Mouse (Mus musculus) mesoderm, embryonic 11.5 days (tissue): ENCODE results near the gene Wdr90.
"Not testable (repeated sequence)": the region's sequence is repeated elsewhere in the genome, so short reads cannot be mapped to it uniquely, and the experiment has no call there.

Source experiments
- DNase-seq: peaks from one replicate; pipeline ENCODE4 v3.0.0-alpha.2; 2012; ENCODE audit warnings: low read depth, low spot score

Wdr90 gene

DNA sequence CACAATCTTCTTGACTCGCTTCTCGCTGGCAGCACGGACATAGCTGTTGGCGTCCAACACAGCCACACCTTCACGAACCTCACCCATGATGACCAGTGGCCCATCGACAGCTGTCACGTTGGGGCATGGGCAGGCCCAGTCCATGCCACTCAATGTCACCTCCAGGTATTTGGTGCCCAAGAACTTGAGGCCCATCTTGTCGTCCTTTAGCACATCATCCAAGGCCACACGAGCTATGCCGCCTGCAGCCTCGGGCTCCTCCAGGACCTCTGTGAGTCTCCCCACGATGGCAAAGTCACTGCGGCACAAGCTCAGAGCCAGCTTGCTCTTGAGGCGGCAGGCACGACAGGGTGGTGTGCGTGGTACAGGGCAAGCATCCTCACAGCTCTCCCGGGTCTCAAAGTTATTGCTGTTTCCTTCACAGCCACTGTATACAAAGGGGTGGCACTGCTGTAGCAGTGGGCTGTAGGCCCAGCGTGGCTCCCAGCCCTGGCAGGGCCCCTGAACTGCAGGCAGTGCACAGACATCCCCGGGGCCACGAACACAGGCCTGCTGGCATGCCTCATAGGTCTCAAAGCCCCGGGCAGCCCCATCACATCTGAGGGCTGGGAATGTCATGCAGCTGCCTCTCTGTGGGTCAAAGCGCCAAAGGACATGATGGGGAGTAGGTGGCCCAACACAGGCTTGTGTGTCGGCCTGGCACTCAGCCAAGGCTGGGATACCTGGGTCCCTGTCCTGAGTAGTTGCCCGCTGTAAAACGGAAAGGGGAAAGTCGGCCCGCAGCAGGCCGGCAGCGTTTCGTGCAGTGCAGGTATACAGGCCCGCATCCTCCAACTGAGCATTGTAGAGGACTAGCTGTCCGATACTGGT lies 16.7 kb upstream of the Wdr90 start:
- no peak for DNase-seq

DNA sequence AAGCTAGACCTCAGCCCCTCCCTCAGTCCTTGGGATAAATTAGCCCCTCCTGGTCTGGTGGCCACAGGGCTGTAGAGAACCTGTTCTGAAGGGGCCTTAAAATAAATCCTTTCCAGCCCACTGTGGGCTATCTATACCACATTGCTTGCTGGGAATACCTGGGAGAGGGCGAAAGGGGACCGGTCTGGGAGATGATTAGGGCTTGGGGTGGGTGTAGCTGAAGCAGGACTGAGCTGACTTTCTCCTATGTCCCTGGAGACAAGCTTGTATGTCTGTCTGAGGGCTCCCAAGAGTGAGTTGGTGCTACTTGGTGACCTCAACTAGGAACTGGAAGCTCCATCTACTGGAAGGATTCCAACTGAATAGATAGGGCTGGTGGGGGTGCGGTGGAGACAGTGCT lies 15.7 kb upstream of the Wdr90 start:
- no peak for DNase-seq

DNA sequence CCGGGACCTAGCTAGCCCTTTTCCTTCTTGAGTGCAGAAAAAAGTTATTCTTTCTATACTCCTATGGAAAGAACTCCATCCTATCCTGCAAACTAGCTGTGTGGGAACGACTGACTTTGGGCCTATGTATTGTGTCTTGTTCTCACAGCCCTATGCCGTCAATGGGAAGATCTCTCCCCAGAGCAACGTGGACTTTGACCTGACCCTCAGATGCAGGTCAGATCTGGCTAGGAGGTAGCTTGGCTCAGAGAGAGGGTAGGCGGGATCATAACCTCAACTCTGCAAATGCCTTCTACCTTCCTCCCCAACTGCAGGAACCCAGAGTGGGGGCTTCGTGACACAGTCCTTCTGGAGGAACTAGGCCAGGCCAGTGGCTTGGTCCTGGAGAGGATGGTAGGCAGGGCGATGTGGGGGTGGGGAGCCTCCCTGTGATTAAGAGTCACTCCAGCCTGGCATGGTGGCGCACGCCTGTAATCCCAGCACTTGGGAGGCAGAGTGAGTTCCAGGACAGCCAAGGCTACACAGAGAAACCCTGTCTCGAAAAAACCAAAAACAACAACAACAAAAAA lies 15.1 kb upstream of the Wdr90 start:
- DNase-seq, result no peak

DNA sequence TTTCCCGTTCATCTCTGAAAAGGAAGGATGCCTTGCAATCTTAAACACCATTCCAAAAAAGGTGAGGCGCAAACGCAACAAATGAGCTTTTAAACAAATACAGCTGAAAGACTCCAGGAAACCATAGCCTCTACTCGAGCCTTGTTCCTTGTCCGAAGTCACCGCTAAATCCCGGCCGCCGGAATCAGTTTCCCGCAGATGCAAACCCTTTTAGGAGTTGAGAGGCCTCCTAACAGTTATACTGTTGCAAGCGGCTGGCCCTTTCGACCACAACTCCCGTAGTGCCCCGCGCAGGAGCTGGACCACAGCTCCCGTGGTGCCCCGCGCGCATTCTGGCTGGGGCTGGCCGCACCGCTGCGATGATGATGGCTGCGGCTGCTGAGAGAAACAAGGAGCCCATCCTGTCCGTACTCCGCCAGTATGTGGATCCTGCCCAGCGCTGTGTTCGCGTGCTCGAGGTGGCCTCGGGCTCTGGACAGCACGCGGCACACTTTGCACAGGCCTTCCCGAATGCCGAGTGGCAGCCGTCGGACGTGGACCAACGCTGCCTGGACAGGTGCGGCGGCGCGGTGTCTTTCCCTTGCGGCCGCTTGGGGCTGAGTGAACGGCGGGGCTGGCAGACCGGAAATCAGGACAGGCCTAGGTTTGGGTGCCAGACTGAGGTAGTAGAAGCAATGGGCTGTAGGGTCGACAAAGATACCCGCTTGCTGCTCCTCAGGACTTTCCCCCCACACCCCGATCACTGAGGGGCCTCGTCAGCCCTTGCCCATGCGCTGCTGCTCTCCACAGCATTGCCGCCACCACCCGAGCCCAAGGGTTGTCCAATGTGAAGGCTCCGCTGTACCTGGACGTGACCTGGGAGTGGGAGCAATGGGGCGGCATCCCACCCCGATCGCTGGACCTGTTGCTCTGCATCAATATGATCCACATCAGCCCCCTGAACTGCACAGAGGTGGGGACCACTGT lies 14.2 kb upstream of the Wdr90 start:
- peak; percentile 86 for DNase-seq

DNA sequence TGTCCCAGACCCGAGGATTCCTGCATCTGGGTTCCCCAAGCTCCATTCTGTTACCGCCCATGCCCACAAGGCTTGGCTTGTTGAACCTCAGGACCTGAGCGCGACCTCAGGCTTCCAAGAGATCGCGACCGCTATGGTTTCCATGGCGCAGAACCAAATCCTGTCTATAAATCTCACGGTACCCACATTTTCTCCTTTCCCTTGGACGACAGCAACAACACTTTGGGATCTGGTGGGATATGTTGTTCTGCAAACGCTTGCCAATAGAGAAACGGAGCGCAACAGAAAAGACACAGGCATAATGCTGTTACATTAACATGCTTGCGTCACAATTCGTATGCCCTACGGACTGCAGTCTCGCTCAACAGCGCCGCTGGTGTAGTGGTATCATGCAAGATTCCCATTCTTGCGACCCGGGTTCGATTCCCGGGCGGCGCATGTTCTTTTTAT lies 13.4 kb upstream of the Wdr90 start, which contains the start of gene Mettl26:
TSS of gene Mettl26 (plus strand) at position 354 of the 450 bp plus-strand sequence.
- DNase-seq, result peak; percentile 92

DNA sequence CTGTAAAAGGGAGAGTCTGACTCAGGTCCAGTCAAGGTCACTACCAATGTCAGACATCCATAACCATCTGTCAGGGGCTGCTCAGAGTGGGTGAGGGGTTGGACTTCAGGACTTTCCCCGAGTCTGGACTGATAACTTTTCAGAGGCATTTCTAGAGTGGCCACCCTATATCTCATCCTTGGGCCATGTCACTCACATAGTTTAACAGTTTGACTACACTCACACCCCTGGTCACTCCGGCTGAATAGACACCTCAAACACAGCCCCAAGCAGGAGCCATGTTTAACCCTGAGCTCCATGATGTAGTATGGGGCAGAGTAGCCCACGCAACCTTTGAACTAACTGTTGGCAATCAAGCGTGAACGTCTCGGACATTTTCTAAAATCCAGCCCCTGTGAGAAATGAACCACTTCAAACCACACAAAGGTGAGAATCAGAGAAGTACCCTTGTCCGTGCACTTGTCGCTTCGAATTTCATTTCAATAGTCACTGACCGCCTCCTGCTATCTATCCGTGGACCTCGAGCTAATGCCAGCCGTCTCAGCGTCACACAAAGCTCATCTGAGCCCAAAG lies 12.9 kb upstream of the Wdr90 start:
- no peak for DNase-seq

DNA sequence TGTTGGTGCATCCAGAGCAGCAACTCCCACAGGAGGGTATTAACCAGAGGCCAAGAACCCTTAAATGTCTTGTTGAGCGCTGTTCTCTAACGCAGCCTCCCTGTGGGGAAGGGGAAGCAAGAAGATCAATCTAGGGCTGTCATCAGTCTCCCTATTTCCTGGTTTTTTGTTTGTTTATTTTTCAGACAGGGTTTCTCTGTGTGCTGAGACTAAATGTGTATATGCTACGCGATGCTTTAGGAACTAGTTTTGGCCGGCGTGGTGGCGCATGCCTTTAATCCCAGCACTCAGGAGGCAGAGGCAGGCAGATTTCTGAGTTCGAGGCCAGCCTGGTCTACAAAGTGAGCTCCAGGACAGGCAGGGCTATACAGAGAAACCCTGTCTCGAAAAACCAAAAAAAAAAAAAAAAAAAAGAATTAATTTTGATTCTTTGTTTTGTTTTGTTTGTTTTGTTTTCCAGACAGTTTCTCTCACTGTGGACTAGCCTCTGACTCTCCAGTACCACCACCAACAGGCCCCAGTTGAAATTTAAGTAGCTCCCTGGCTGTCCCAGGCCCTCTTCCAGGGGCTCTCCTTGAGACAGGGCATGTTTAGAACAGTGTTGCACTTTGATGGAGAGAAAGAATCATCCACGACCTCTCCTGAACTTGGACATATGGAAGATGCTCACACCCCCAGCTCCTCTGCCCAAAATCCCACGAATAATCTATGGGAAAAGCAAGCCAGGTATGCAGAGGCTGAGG lies 12.3 kb upstream of the Wdr90 start:
- no peak for DNase-seq

DNA sequence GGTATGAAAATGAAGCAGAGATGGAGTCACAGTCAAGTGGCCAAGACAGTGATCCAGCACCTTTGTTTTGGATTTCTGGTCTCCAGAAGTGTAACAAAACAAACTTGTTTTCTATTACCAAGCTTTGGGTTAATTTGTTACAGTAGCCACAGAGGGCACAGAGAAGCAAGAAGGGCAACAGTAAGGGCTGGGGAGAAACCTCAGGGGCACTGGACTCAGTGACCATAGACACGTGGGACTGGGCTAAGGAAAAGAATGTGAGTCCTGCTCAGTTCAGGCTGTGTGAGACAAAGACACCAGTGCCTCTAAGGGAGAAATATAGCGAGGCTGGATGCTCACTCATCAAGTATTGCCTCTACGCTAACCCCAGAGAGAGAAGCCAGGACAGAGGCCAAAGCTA lies 11.4 kb upstream of the Wdr90 start:
- no peak for DNase-seq

DNA sequence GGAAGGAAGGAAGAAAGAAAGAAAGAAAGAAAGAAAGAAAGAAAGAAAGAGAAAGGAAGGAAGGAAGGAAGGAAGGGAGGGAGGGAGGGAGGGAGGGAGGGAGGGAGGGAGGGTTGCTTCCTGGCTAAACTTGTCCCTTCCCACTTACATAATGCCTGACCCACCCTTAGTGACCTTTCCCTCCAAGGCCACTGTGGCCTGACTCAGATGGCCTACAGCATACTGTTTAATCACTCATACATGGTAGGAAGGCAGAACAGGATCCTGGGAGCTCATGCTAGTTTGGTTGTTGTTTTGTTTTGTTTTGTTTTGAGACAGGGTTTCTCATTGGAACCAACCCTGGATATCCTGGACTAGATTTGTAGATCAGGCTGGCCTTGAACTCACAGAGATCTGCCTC lies 10.3 kb upstream of the Wdr90 start:
- DNase-seq, result not testable (repeated sequence)

DNA sequence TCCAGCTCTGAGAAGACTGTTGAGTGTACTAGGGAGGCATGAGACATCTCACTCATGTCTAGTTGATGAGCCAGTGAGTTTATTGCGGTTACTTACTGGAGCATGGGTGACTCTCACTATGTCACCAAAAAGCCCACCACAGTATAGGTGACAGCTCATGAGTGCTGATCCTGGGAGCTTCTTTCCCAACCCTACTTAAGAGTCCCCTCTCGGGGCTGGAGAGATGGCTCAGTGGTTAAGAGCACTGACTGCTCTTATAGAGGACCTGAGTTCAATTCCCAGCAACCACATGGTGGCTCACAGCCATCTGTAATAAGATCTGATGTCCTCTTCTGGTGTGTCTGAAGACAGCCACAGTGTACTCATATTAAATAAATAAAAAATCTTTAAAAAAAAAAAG lies 8.7 kb upstream of the Wdr90 start:
- no peak for DNase-seq

DNA sequence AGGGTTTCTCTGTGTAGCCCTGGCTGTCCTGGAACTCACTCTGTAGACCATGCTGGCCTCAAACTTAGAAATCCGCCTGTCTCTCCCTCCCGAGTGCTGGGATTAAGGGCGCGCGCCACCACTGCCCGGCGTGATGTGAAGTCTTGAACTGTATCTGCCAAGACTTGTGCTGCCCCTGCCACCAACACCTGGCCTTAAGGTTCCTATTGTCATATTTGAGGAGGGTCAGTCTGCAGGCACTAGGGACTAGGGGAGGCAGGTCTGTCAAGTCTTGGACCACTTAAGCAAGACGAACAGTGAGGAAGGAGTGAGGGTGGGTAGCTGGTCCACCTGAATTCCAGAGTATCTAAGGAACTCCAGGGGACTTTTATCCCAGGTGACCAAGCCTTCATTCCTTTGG lies 8.2 kb upstream of the Wdr90 start:
- no peak for DNase-seq

DNA sequence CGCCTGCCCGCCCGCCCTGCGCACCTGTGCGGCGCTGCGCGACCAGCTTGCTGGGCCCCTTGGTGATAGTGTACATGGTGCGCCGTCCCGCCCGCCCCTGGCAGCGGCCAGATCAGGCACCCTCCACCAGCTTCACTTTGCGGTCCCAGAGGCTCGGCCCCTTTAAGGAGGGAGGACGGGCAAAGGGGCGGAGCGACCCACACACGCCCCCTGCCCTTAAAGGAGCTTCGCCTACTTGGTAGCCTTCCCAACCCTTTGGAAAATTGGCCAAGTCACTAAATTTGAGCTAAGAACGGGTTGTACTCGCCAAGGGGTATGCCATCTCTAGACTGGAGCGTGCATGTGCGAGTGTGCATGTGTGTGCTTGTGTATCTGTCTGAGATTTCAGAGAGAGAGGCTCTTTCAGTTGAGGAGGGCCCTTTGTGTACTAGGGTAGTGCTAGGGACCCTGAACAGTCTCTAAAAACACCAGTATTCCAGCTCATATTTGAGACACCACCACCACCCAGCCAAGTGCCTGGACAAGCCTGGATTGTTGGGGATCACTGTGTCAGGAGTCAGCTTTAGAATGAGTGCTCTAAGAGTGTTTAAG lies 7.4 kb upstream of the Wdr90 start, which contains the start of gene Mcrip2:
TSS of gene Mcrip2 (minus strand) at position 164 of the 591 bp plus-strand sequence.
- DNase-seq, result peak; percentile 71

DNA sequence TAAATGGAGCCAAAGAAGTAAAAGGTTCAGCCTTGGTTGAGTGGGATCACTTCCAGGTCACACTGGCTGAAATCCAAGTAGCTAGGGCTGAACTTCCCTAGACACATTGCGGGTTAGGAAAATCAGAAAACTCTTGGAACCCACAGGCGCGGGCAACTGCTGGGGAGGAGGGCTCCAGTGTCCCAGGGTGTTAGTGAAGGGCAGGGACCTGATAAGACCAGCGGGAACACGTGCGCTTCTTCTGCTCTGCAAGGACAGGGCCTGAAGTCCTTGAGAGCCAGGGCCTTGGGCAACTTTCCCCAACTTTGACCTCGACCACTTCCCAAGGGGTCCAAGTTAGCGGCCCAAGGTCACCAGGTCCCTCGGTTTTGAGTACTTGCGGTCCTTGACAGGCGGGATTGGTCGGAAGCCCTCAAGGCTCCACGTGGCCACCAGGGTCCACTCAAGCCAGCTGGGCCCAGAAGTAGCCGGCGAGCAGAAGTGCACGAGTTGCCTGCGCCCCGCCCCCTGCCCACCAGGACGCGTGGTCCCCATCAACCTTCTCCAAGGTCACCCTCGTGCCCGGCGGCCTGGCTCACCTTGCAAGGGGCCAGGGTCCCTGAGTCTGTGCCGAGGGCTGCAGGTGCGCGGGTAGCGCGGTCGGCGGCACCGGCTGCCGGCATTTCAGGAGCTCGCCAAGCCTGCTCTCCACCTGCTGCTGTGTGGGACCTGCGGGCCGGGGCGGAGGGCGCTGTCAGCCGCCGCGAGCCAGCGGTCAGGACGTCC lies 6.7 kb upstream of the Wdr90 start:
- DNase-seq, result peak; percentile 45

DNA sequence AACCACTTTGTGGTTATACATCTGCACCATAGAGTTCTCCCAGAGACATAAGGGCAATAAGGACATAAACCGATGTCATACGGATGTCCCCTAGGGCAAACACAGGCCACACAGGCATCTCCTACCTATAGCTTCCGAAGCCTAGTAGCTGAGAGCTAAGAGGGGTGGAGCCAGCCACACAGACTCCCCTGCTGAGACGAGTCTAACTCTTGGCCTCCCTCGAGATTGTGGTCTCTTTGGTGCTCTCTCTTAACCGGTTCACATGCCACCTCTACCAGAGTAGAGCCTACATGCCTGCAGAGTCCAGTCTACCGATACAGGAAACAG lies 6.2 kb upstream of the Wdr90 start:
- DNase-seq, result no peak

DNA sequence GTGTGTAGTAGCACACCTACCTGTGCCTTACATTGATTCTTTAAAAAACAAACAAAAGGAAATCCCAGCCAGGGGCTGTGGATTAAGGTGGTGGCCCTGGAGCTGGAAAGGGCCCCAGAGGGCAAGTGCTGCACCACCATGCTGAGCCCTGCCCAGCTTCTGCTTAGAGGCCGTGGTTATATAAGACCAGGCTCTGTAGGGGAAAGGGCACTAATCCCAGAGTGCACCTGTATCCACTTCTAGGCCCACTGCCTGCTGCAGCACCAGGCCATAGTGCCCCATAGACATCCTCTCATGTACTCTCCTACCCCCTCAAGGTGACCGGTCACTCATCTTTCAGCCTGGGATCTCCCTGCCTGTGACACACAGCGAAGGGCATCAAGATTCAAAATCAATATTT lies 4.9 kb upstream of the Wdr90 start:
- DNase-seq, result no peak

DNA sequence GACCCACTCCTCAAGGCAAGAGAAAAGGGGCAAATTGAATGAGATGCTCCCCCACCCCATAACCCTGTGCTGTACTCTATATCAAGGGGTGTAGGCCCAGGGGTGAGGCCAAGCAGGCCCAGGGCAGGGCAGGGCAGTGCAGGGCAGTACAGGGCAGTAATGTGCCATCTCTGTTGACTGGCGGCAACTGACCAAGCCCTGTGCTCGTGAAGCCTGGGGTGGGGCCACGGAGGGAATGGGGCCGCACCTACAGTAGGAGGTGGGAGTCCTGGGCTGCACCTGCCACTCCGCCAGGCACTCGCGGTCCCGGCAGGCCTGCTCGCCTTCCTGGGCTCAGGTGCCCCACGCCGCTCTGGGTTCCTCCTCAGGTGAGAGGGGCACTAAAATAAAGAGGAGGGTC lies 4.0 kb upstream of the Wdr90 start:
- DNase-seq, result no peak

DNA sequence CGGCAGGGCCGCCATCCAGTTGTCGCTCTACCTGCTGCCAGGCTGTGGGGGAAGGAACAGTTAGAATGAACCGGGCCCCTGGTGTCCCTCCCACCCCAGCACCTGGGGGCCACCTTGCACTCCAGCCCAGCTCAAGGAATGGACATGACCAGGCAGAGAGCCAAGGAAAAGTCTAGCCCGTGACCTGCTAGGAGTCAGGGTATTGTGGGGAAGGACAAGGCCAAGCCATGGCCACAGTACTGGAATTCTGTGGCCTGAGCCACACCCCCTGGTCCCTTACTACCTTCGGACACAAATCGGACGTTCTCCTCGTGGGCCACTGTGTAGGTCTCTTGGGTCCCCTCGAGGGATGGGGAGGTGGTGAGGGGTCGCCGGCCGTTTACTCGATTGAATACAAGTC lies 3.0 kb upstream of the Wdr90 start:
- DNase-seq, result no peak

DNA sequence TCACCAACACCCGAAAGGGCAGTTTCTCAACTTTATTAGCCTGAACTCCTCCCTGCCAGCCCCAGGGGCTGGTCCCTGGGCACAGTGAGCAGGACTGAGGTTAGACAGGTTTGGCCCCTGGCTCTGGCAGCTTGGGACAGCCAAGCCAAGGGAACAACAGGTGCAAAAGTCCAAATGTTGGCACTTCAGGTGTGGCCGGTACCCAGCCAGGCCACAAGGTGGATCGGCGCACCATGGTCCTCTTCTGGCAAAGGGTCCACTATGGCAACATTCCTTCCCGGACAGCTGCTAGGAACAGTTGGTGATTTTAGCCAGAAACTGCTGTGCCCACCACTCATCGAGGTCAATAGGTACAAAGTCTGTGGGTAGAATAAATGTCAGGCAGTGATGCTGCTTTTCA lies 2.4 kb upstream of the Wdr90 start:
- DNase-seq, result no peak

DNA sequence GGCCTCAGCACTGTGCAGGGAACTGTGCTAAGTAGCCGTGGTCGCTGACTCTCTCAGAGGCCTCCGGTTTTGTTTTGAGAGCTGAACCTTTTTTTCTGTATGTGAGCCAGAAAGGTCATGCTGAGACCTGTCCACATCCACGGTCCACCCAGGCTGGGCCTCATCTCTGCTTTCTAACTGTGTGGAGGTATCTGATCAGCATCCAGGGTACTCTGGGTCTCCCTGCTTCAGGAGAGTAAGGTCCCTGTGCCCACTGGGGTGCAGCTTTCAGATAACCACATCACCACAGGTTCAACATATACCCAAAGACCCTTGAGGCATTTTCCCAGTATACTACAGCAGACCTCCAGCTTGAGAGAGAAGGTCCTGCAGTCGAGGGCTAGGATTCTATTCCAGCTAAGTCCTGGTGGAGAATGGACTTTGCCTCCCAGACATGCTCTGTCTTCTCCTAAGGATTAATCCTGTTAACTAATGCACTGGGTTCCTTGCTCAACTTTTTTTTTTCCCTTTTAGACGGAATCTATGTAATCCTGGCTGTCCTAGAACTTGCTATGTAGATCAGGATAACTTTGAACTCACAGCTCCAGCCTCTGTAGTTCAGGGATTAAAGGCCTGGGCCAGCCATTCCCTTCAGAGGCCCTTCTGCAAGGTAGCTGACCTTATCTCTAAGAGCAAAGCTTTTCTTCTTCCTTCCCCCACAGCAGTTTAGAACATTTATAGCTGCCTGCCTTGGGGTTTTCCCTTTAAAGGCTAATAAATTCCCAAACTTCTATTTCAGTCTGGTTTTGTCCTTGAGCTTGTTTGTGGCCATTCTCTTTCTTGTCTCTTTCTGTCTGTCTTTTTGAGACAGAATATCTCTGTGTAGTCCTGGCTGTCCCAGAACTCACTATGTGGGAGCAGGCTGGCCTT lies 657 bp upstream of the Wdr90 start:
- no peak for DNase-seq
